Mouse (Mus musculus) forebrain, embryonic 15.5 days (tissue): ENCODE results near the gene Kazn. TPM values are rescaled to one million over a fixed set of nuclear protein-coding genes. Genes with fewer than 3 reads are reported as not detected.
A peak's percentile ranks its signal among the peaks of the same experiment; 100 is the strongest.

Source experiments
- ATAC-seq: fragments of 200-750 bp; cut with Nextera tagmentation; replicated peaks from 2 replicates; pipeline ENCODE4 v1.8.0; 2017; ENCODE audit warnings: mild to moderate bottlenecking, moderate TSS enrichment, moderate library complexity
- H3K27ac ChIP-seq: fragments of 300-500 bp; sonication (generic); replicated peaks from 2 replicates; pipeline ENCODE4 v1.5.1; 2015; ENCODE audit warnings: mild to moderate bottlenecking, inconsistent platforms
- H3K27me3 ChIP-seq: fragments of 300-500 bp; sonication (generic); 2 replicates; pipeline ENCODE4 v1.6.1; 2015; ENCODE audit warnings: inconsistent platforms
- H3K36me3 ChIP-seq: fragments of 300-500 bp; sonication (generic); 2 replicates; pipeline ENCODE4 v1.6.1; 2015; ENCODE audit warnings: mild to moderate bottlenecking, inconsistent platforms
- H3K4me1 ChIP-seq: fragments of 300-500 bp; sonication (generic); 2 replicates; pipeline ENCODE4 v1.6.1; 2015; ENCODE audit warnings: inconsistent platforms
- H3K4me2 ChIP-seq: fragments of 300-500 bp; sonication (generic); replicated peaks from 2 replicates; pipeline ENCODE4 v1.6.1; 2015; ENCODE audit warnings: mild to moderate bottlenecking, inconsistent platforms
- H3K4me3 ChIP-seq: fragments of 300-500 bp; sonication (generic); 2 replicates; pipeline ENCODE4 v1.5.1; 2015; ENCODE audit warnings: mild to moderate bottlenecking, inconsistent platforms
- H3K9ac ChIP-seq: fragments of 300-500 bp; sonication (generic); replicated peaks from 2 replicates; pipeline ENCODE4 v1.6.1; 2015; ENCODE audit warnings: mild to moderate bottlenecking, inconsistent platforms
- H3K9me3 ChIP-seq: fragments of 300-500 bp; sonication (generic); 2 replicates; pipeline ENCODE4 v1.6.1; 2016; ENCODE audit warnings: inconsistent platforms
- WGBS: fragments of 180-500 bp; shearing (Covaris S2); methylation state at CpG from one replicate; pipeline ENCODE4 v1.1.7; 2015; ENCODE audit warnings: mixed read lengths; 5-methylcytosine and 5-hydroxymethylcytosine counted together
- polyA plus RNA-seq: library from polyadenylated mRNA; unstranded; fragments of >200 nt; fragmentation: Nextera tagmentation; extraction: Ambion mirVana; gene quantifications from 2 replicates; pipeline ENCODE4 v1.2.1, GENCODE M21; 2015

The Kazn gene
- polyA plus RNA-seq = 25.2 and 25.6 TPM in 2 replicates

DNA sequence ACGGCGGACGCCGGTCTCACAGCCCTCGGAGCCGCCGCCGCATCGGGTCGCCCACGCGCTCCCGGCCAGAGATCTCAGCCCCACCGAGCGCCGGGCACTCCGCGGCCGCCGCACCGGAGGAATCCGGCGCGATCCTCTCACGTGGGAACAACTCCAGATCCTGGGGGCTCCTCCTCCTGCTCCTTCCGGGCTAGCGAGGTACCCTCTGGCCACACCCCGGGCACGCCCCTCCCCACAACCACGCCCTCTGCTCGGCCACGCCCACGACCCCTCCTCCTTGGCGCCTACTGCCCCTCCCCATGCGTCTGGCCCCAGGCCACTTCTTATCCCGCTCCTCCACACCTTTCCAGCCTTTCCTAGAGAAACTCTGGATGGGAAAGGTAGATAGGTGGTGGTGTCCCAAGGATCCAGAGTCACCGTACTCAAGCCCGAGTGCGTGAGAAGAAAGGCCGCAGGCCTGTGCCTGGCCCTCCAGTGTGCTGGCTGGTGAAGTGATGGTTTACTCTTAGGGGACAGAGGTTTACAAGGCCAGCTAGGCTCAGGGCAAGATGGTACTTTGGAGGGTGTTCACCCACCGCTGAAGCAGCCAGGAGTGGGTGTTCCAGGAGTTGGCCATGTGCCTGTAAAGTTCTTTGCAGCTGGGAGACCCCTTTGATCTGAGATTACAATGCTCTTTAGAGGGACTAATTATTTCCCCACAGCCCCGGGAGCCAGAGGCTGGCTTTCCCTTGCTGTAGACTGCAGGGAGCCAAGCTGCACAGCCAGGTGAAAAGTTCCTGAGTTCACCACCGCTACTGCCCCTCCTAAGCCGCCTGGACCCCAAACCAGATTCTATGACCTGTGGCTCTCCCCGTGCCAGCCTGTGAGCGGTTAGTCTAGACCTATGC, at the start of gene Kazn:
Kazn (minus strand) TSS at position 162 of the 887 bp plus-strand sequence.
- 3% methylated on average over 44 of the region's 46 CpGs for WGBS
- H3K27ac ChIP-seq = 0 out of 2 replicates have a peak within 1 kb of the TSS, but pooled peaks have one; percentile 25

DNA sequence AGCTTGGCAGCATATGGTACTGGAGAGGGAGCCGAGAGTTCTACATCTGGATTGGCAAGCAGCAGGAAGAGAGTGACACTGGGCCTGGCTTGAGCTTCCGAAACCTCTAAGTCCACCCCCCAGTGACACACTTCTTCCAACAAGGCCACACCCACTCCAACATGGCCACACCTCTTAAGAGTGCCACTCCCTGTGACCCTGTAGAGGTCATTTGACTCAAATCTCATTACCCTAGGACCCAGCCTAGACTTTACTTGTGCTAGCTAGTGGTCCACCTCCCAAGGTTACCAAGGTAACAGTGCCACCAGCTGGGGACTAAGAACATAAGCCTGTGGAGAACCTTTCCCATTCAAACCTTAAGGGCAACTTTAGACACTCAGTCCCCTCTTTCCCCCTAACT, 46.3 kb upstream of the Kazn start:
- 82% methylated on average over 2 of the region's 2 CpGs for WGBS
- Histone ChIP-seq H3K9me3 (no peaks in the 10 kb centered on the region), H3K27ac (no peak overlapping the region), H3K4me3 (no peak overlapping the region), H3K4me1 (no peaks in the 10 kb centered on the region; the same call in 1 of the 2 replicates), H3K9ac (no peak overlapping the region), H3K36me3 (no peaks in the 10 kb centered on the region), H3K4me2 (no peak overlapping the region), H3K27me3 (no peaks in the 10 kb centered on the region)
- ATAC-seq = no peak

More for the DNA sequence above, at the start of gene Kazn:
- Histone ChIP-seq H3K36me3 (no peaks in the 10 kb centered on the region), H3K9me3 (no peaks in the 10 kb centered on the region), H3K27me3 (no peaks in the 10 kb centered on the region), H3K4me1 (peaks cover 28% of the 10 kb centered on the region), H3K4me3 (peak within 1 kb of the TSS; percentile 66), H3K4me2 (peak within 1 kb of the TSS; percentile 100), H3K9ac (peak within 1 kb of the TSS; percentile 61)
- peak; percentile 77 for ATAC-seq

DNA sequence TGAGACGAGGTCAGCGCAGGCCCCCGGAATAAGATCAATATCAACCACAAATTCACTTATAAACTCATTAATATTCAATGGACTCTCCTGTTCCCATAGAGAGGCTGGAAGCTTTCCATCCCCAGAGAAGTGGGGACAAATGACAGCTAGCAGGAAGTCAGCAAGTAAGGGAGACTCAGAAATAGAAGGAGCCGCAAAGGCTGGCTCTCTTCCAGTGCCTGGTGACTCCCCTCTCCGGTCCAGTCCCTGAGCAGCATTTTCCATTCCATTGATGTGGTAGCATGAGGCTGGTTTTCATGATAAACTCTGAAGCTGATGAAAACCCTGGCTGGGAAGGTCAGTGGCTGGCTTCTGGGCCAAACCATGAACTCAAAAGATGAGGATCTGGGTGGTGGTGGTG, 44.7 kb upstream of the Kazn start:
- Histone ChIP-seq H3K36me3 (no peaks in the 10 kb centered on the region), H3K27me3 (no peaks in the 10 kb centered on the region), H3K9me3 (no peaks in the 10 kb centered on the region), H3K4me1 (no peaks in the 10 kb centered on the region; the same call in 1 of the 2 replicates), H3K9ac (no peak overlapping the region), H3K4me2 (no peak overlapping the region), H3K4me3 (no peak overlapping the region), H3K27ac (no peak overlapping the region)
- ATAC-seq = no peak
- WGBS = 79% methylated on average over 5 of the region's 5 CpGs

DNA sequence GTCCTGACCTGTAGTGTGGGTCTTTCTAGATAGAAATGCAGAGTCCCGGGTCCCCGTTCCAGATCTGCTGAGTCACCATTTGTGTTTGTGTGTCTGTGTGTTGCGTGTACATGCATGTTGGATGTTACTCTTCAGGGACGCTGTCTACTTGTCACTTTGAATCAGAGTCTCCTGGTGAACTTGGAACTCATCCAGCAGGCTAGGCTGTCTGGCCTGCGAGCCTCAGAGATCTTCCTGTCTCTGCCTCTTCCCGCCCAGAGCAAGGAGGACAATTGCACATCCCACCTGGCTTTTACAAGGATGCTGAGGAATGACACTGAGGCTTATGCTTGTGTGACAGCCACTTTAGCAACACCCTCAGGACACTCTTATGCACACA, 39.0 kb upstream of the Kazn start:
- H3K27me3 ChIP-seq = no peaks in the 10 kb centered on the region
- H3K27ac ChIP-seq = no peak overlapping the region
- ATAC-seq = no peak
- WGBS = 74% methylated on average over 6 of the region's 6 CpGs
- H3K4me3 ChIP-seq = no peak overlapping the region
- no peaks in the 10 kb centered on the region for H3K9me3 ChIP-seq
- H3K9ac ChIP-seq = no peak overlapping the region
- no peaks in the 10 kb centered on the region for H3K36me3 ChIP-seq
- no peak overlapping the region for H3K4me2 ChIP-seq
- H3K4me1 ChIP-seq = peaks cover 25% of the 10 kb centered on the region

DNA sequence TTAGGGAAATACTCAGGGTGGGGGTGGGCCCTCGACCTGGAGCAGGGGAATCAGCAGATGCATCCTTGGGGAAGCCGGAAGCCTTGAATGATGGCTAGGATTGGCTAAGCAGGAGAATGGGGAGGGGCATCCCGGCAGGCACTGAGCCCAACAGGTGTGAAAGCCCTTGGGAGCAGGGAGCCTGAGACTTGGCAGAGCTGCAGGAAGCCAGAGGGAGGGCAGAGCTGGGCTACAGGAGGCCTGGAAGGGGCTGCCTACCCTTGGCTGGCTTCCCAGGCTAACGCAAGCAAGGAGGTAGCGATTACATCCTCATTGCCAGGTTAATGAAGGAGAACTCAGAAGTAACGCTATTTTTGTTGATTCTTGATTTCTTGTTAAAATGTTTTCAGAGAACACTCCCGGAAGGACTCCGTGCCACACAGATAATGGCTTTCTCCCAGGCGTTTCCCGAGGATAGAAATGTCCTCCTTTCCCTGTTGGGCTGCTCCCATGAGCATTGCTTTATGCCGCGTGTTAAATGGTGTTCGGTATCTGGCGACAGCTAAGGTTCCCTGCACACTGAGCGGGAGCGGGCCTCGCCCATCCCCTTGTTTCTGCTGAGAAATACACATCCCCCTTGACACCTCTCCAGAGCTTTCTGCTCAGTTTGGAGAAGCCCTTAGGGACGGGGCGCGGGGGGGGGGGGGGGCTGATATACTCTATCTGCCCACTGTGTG, 38.4 kb upstream of the Kazn start:
- H3K9me3 ChIP-seq = no peaks in the 10 kb centered on the region
- no peak overlapping the region for H3K9ac ChIP-seq
- peaks cover 25% of the 10 kb centered on the region for H3K4me1 ChIP-seq
- H3K4me2 ChIP-seq = peak overlapping the region; percentile 15; the same call in 1 of the 2 replicates
- H3K27ac ChIP-seq = peak overlapping the region; percentile 21; the same call in 1 of the 2 replicates
- H3K36me3 ChIP-seq = no peaks in the 10 kb centered on the region
- H3K27me3 ChIP-seq = no peaks in the 10 kb centered on the region
- no peak overlapping the region for H3K4me3 ChIP-seq
- 35% methylated on average over 20 of the region's 20 CpGs for WGBS
- peak; percentile 61; the same call in 1 of the 2 replicates for ATAC-seq

DNA sequence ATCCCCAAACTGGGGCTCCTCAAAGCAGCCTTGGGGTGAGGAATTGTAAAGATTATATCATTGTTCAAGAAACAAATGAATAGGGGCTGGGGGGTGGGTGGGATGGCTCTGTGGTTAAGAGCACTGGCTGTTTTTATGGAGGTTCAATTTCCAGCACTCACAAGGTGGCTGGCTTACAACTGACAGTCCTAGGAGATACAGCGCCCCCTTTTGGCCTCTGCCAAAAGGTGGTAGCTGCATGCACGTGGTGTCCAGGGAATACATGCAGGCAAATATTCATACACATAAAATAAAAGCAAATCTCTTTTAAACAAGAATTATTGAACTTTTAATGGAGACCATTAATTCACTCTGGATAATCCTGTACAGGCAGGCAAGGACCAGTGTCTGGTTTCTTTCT, 36.0 kb upstream of the Kazn start:
- Histone ChIP-seq H3K27ac (peak overlapping the region; percentile 38), H3K9ac (no peak overlapping the region), H3K4me2 (no peak overlapping the region), H3K4me1 (peaks cover 25% of the 10 kb centered on the region), H3K27me3 (no peaks in the 10 kb centered on the region), H3K4me3 (no peak overlapping the region), H3K36me3 (no peaks in the 10 kb centered on the region), H3K9me3 (no peaks in the 10 kb centered on the region)
- no peak for ATAC-seq
- 27% methylated on average over 2 of the region's 2 CpGs for WGBS

DNA sequence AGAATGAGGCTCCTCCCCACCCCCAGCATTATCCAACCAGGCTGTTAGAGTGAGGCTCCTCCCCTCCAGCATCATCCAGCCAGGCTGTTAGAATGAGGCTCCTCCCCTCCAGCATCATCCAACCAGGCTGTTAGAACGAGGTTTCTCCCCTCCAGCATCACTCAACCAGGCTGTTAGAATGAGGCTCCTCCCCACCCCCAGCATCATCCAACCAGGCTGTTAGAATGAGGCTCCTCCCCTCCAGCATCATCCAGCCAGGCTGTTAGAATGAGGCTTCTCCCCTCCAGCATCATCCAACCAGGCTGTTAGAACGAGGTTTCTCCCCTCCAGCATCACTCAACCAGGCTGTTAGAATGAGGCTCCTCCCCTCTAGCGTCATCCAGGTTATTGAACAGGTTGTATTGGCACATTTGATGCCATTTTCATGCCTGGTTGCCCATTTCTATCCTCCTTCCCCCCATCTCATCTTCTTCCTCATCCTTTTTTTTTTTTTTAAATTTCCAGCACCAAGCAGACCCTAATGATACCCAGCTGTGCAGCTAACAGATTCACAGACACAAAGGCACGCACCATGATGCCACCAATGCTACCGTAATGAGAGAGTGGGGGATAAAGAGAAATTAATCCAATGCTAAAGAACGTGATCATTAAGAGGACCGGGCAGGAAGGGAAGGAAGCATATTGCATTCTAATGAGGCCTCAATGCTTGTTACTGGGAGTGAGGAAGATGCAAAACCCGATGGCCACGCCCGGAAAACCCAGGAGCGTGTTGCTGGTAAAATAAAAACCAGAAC, 35.4 kb upstream of the Kazn start:
- 27% methylated on average over 11 of the region's 11 CpGs for WGBS
- no peaks in the 10 kb centered on the region for H3K9me3 ChIP-seq
- H3K4me2 ChIP-seq = no peak overlapping the region
- no peaks in the 10 kb centered on the region for H3K27me3 ChIP-seq
- H3K4me1 ChIP-seq = peaks cover 25% of the 10 kb centered on the region
- ATAC-seq = no peak; the same call in 1 of the 2 replicates
- H3K27ac ChIP-seq = peak overlapping the region; percentile 38
- H3K4me3 ChIP-seq = no peak overlapping the region
- no peaks in the 10 kb centered on the region for H3K36me3 ChIP-seq
- H3K9ac ChIP-seq = no peak overlapping the region

DNA sequence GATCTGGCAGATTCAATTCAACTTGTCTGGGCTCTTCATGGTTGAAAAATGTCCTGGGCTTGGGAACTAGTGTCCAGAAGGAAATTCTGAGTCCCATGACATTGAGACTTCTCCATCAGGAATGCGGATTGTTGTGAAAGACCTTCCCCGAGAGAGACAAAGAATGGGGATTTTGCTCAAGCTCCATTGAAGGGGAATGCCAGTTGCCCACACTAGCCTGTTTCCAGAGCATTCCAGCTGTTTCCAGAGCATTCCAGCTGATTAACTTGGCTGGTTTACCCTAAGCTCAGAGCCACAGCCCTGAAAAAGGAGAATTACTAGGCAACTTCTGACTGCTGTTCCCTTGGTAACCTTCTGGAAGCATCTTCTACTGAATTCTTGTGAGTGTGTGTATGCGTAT, 32.3 kb upstream of the Kazn start:
- Histone ChIP-seq H3K9me3 (no peaks in the 10 kb centered on the region), H3K4me2 (no peak overlapping the region), H3K9ac (no peak overlapping the region), H3K4me1 (peaks cover 25% of the 10 kb centered on the region), H3K27ac (no peak overlapping the region), H3K36me3 (no peaks in the 10 kb centered on the region), H3K27me3 (no peaks in the 10 kb centered on the region), H3K4me3 (no peak overlapping the region)
- no peak for ATAC-seq
- WGBS = 79% methylated on average over 3 of the region's 3 CpGs

DNA sequence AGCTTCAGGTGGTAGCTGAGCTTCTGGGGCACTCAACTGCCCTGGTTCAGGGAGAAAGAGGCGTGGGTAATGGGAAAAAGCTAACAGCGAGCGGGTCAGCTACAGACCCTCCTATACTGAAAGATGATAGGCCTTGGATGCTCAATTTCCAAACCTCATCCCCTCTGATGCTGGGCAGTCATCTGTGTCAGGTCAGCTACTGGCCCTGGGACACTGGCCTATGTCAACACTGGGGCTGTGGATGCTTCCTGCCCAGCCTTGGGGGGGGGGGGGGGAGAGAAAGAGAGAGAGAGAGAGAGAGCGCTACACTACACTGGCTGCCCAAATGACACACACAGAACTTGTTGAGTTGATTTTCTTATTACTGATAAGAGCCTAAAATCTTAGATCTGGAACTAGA, 28.6 kb upstream of the Kazn start:
- ATAC-seq = no peak
- H3K9me3 ChIP-seq = no peaks in the 10 kb centered on the region
- H3K4me2 ChIP-seq = no peak overlapping the region
- H3K9ac ChIP-seq = no peak overlapping the region
- H3K4me3 ChIP-seq = no peak overlapping the region
- H3K4me1 ChIP-seq = peaks cover 20% of the 10 kb centered on the region
- H3K36me3 ChIP-seq = no peaks in the 10 kb centered on the region
- WGBS = 13% methylated on average over 4 of the region's 4 CpGs
- peak overlapping the region; percentile 75 for H3K27ac ChIP-seq
- H3K27me3 ChIP-seq = no peaks in the 10 kb centered on the region

DNA sequence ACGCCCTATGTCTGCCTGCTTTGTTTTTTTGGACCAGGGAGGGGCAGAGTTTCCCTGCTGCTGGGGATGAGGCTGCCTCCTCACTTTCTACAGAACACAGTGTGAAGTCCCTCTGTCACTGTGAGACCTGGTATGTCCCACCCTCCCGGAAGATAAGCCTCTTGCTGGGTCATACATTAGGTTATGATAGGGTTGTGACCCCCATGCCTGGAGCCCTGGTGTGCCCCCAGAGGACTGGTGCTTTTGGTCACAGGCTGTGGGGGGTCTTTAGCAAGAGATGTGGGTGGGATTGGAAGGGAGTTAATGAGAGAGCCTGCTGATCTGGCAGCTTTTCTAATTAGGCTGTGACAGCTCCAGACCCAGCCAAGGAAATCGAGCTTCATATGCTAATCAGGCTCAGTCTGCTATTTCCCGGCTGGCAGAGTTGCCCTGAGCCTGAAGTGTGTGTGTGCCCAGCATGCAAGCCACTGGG, 28.2 kb upstream of the Kazn start:
- Histone ChIP-seq H3K9me3 (no peaks in the 10 kb centered on the region), H3K9ac (no peak overlapping the region; the same call in 1 of the 2 replicates)
- under 1% methylated on average over 4 of the region's 4 CpGs for WGBS

DNA sequence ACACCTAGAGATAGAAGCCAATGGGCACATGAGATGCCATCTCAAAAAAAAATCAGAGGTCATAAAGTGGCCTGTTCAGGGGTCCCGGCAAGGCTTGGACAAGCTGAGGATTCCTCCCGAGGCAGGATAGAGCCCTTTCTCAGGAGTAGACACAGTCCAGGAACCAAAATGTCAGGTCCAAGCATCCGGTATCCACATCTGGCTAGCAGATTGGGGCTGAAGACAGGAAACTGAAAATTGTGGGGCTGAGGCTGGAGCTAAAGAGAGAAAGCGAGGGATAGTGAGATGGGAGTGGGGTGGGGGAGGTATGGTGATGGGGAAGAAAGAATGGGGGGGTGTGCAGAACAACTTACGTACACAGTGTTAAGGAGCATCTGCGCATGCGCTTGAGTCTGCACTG, 25.1 kb upstream of the Kazn start:
- H3K9ac ChIP-seq = no peak overlapping the region
- H3K27ac ChIP-seq = no peak overlapping the region
- H3K27me3 ChIP-seq = no peaks in the 10 kb centered on the region
- no peaks in the 10 kb centered on the region for H3K36me3 ChIP-seq
- ATAC-seq = no peak
- H3K4me1 ChIP-seq = peaks cover 20% of the 10 kb centered on the region
- H3K4me3 ChIP-seq = no peak overlapping the region
- no peaks in the 10 kb centered on the region for H3K9me3 ChIP-seq
- WGBS = 97% methylated on average over 7 of the region's 7 CpGs
- H3K4me2 ChIP-seq = no peak overlapping the region

More for the DNA sequence above, 28.2 kb upstream of the Kazn start:
- peak; percentile 94 for ATAC-seq
- Histone ChIP-seq H3K4me2 (no peak overlapping the region), H3K4me3 (no peak overlapping the region), H3K4me1 (peaks cover 20% of the 10 kb centered on the region), H3K36me3 (no peaks in the 10 kb centered on the region), H3K27ac (peak overlapping the region; percentile 75), H3K27me3 (no peaks in the 10 kb centered on the region)
